Mouse (Mus musculus): Measurements from ENCODE around the gene 1810043G02Rik.
"Not testable (repeated sequence)": the region's sequence is repeated elsewhere in the genome, so short reads cannot be mapped to it uniquely, and the experiment has no call there.

Gene 1810043G02Rik

GRCm38 (mm10) chr10:78005791-78006438 lies 27.6 kb downstream of the 1810043G02Rik start:
- no peak for DNase-seq

GRCm38 (mm10) chr10:78007203-78007602 lies 28.9 kb downstream of the 1810043G02Rik start:
- DNase-seq: no peak

- no peak for DNase-seq
Observed at GRCm38 (mm10) chr10:78008169-78008568, 29.8 kb downstream of the 1810043G02Rik start.

GRCm38 (mm10) chr10:78009184-78009944 lies 31.0 kb downstream of the 1810043G02Rik start:
- peak; percentile 94 for DNase-seq

- no peak for DNase-seq
Observed at GRCm38 (mm10) chr10:78009945-78010293, 31.6 kb downstream of the 1810043G02Rik start, which contains the start of gene Pfkl. TSS of gene Pfkl (minus strand) at chr10:78010083.

- no peak for DNase-seq
Observed at GRCm38 (mm10) chr10:78010335-78010734, 32.0 kb downstream of the 1810043G02Rik start.

- DNase-seq: not testable (repeated sequence)
Observed at GRCm38 (mm10) chr10:78011116-78011515, 32.8 kb downstream of the 1810043G02Rik start.

- no peak for DNase-seq
Observed at GRCm38 (mm10) chr10:78012661-78013495, 34.6 kb downstream of the 1810043G02Rik start.

- no peak for DNase-seq
Observed at GRCm38 (mm10) chr10:78015489-78015888, 37.2 kb downstream of the 1810043G02Rik start.

GRCm38 (mm10) chr10:78016366-78016765 lies 38.0 kb downstream of the 1810043G02Rik start:
- no peak for DNase-seq

GRCm38 (mm10) chr10:78018797-78019203 lies 40.5 kb downstream of the 1810043G02Rik start:
- DNase-seq: peak; percentile 75

GRCm38 (mm10) chr10:78019291-78019690 lies 41.0 kb downstream of the 1810043G02Rik start:
- no peak for DNase-seq

GRCm38 (mm10) chr10:78019984-78020383 lies 41.7 kb downstream of the 1810043G02Rik start:
- DNase-seq: not testable (repeated sequence)

- DNase-seq: not testable (repeated sequence)
Observed at GRCm38 (mm10) chr10:78025453-78025852, 47.1 kb downstream of the 1810043G02Rik start.

GRCm38 (mm10) chr10:78028129-78028528 lies 49.8 kb downstream of the 1810043G02Rik start:
- DNase-seq: peak; percentile 71

GRCm38 (mm10) chr10:78029080-78029479 lies 50.8 kb downstream of the 1810043G02Rik start:
- DNase-seq: no peak

GRCm38 (mm10) chr10:78031987-78032386 lies 53.7 kb downstream of the 1810043G02Rik start:
- DNase-seq: no peak

Data from cerebellum, adult 8-10 months (tissue).